Mouse (Mus musculus): ENCODE results near the gene Cd248.

The Cd248 gene

GRCm38 (mm10) chr19:5106731-5107191 lies 38.9 kb downstream of the Cd248 start, which contains the start of gene Rab1b:
Gene Rab1b, minus strand, starts transcription at chr19:5107072.
- DNase-seq (ENCODE audit: low read depth, low spot score), result peak; percentile 99

GRCm38 (mm10) chr19:5107556-5108270 lies 39.8 kb downstream of the Cd248 start:
- no peak for DNase-seq (ENCODE audit: low read depth, low spot score)

GRCm38 (mm10) chr19:5108271-5108575 lies 40.3 kb downstream of the Cd248 start:
- DNase-seq (ENCODE audit: low read depth, low spot score), result no peak

- no peak for DNase-seq (ENCODE audit: low read depth, low spot score)
Observed at GRCm38 (mm10) chr19:5108702-5109101, 40.8 kb downstream of the Cd248 start.

GRCm38 (mm10) chr19:5109659-5110453 lies 42.0 kb downstream of the Cd248 start:
- DNase-seq (ENCODE audit: low read depth, low spot score), result peak; percentile 46

GRCm38 (mm10) chr19:5113783-5114182 lies 45.9 kb downstream of the Cd248 start:
- no peak for DNase-seq (ENCODE audit: low read depth, low spot score)

- DNase-seq (ENCODE audit: low read depth, low spot score), result peak; percentile 92
Observed at GRCm38 (mm10) chr19:5117494-5118383, 49.9 kb downstream of the Cd248 start.

- DNase-seq (ENCODE audit: low read depth, low spot score), result no peak
Observed at GRCm38 (mm10) chr19:5118384-5118698, 50.5 kb downstream of the Cd248 start, which contains the start of gene Klc2. Gene Klc2, minus strand, starts transcription at chr19:5118560.

Data from A20 (cell line).